Mouse (Mus musculus): Measurements from ENCODE around the gene Gtf2e1. TPM values are rescaled to one million over a fixed set of nuclear protein-coding genes. Genes with fewer than 3 reads are reported as not detected.

Gene Gtf2e1
- polyA plus RNA-seq, 2 experiments from 2014 or later = 10.3 to 12.9 TPM

- ATAC-seq = no peak
Measured at GRCm38 (mm10) chr16:37478311-37479291, 61.0 kb downstream of the Gtf2e1 start.

GRCm38 (mm10) chr16:37472620-37473312, 66.8 kb downstream of the Gtf2e1 start:
- ATAC-seq = no peak

GRCm38 (mm10) chr16:37469595-37469994, 70.0 kb downstream of the Gtf2e1 start:
- no peak for ATAC-seq

- no peak for ATAC-seq
Measured at GRCm38 (mm10) chr16:37463981-37464380, 75.6 kb downstream of the Gtf2e1 start.

- ATAC-seq = no peak
Measured at GRCm38 (mm10) chr16:37462886-37463285, 76.7 kb downstream of the Gtf2e1 start.

- no peak for ATAC-seq
Measured at GRCm38 (mm10) chr16:37461601-37462000, 78.0 kb downstream of the Gtf2e1 start.

Other genes with a start within 250 kb of the Gtf2e1 start
- under 1 TPM in 1 of 2 experiments, not detected in 1; 0.52 TPM for gene Stxbp5l, start 154.8 kb downstream of the Gtf2e1 start, polyA plus RNA-seq (2017; shearing (Covaris generic))
- gene Rabl3, start 96 bp upstream of the Gtf2e1 start, polyA plus RNA-seq (2017; shearing (Covaris generic)) = 10 to 100 TPM; 10.5 to 13.3 TPM
- gene Hgd, start 40.4 kb upstream of the Gtf2e1 start, polyA plus RNA-seq (2017; shearing (Covaris generic)) = not detected
- 10 to 100 TPM; 47.3 to 60.5 TPM for gene Ndufb4, start 114.7 kb upstream of the Gtf2e1 start, polyA plus RNA-seq (2017; shearing (Covaris generic))
- gene Fstl1, start 237.1 kb upstream of the Gtf2e1 start, polyA plus RNA-seq (2017; shearing (Covaris generic)) = under 1 TPM in 1 of 2 experiments, not detected in 1; 0.62 TPM